Mouse (Mus musculus): ENCODE data around the gene Ptprn2.

DNA sequence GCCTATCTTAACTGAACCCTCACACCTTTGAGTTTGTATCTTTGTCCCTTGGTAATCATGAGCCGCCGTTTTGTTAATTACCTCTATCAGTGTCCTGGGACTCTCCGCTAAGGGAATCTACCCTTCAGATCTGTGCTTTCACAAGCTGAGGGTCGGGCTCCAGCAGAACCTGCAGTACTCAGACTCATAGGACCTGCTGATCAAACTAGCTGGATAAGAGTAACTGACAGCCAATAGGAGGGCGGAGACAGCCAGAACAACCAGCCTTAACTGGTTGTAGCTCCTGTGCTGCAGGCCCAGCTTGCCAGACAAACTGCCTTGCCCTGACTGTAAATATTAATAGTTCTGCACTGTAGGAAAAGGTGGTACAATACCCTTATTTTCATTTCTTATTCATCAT lies 715.1 kb downstream of the Ptprn2 start:
- TF ChIP-seq CTCF (conservative IDR thresholded peaks at IDR 0.05 in 1 of 2, IDR thresholded peaks at IDR 0.05 in 1 of 2; ENCODE audit: low read depth in 2 of 2, low read length in 2 of 2) (no peak), NRF1 (IDR thresholded peaks at IDR 0.05; ENCODE audit: low read depth, low read length) (no peak), POLR2A (IDR thresholded peaks at IDR 0.05; ENCODE audit: low read depth, low read length) (no peak), USF2 (conservative IDR thresholded peaks at IDR 0.05; ENCODE audit: low read depth, low read length) (no peak), RCOR1 (conservative IDR thresholded peaks at IDR 0.05; ENCODE audit: low read depth, low read length) (no peak), ZKSCAN1 (IDR thresholded peaks at IDR 0.05; ENCODE audit: borderline replicate concordance, low read depth, low read length) (no peak), UBTF (IDR thresholded peaks at IDR 0.05; ENCODE audit: low read depth, low read length) (no peak)
